Mouse (Mus musculus): ENCODE measurements around the gene Il12rb1. TPM values are rescaled to one million over a fixed set of nuclear protein-coding genes. Genes with fewer than 3 reads are reported as not detected.
A peak's percentile ranks its signal among the peaks of the same experiment; 100 is the strongest.

Il12rb1 gene
- polyA plus RNA-seq, 1 experiment from 2014 or later, result 0.23 TPM

- no peaks in the 10 kb centered on the region for H3K9me3 ChIP-seq (replicated peaks; ENCODE audit: control insufficient read depth, low read length)
- peaks cover 40% of the 10 kb centered on the region for H3K4me1 ChIP-seq (ENCODE audit: control insufficient read depth, insufficient read depth, low read length)
- peak overlapping the region; percentile 95 for H3K4me2 ChIP-seq (ENCODE audit: low read depth, low read length)
- peak overlapping the region; percentile 59 for H3K4me3 ChIP-seq (replicated peaks; ENCODE audit: low read length)
- H3K36me3 ChIP-seq (ENCODE audit: control insufficient read depth, insufficient read depth, low read length), result peaks cover 24% of the 10 kb centered on the region
- WGBS, result 65% methylated on average over 9 of the region's 9 CpGs
- peak overlapping the region; percentile 80 for H3K9ac ChIP-seq (ENCODE audit: low read length)
- H3K27me3 ChIP-seq (ENCODE audit: control insufficient read depth, insufficient read depth, low read length), result no peaks in the 10 kb centered on the region
- peak overlapping the region; percentile 90 for H3K27ac ChIP-seq (ENCODE audit: low read length)
- no peak for ATAC-seq (ENCODE audit: insufficient read depth, low FRiP score)
Measured at GRCm38 (mm10) chr8:70765329-70765728, 42.9 kb upstream of the Il12rb1 start.

- H3K4me2 ChIP-seq (ENCODE audit: low read depth, low read length), result peak overlapping the region; percentile 95
- H3K9me3 ChIP-seq (replicated peaks; ENCODE audit: control insufficient read depth, low read length), result no peaks in the 10 kb centered on the region
- no peak for ATAC-seq (ENCODE audit: insufficient read depth, low FRiP score)
- peak overlapping the region; percentile 90 for H3K27ac ChIP-seq (ENCODE audit: low read length)
- peak overlapping the region; percentile 59 for H3K4me3 ChIP-seq (replicated peaks; ENCODE audit: low read length)
- H3K27me3 ChIP-seq (ENCODE audit: control insufficient read depth, insufficient read depth, low read length), result no peaks in the 10 kb centered on the region
- H3K4me1 ChIP-seq (ENCODE audit: control insufficient read depth, insufficient read depth, low read length), result peaks cover 40% of the 10 kb centered on the region
- 1% methylated on average over 34 of the region's 34 CpGs for WGBS
- peak overlapping the region; percentile 80 for H3K9ac ChIP-seq (ENCODE audit: low read length)
- peaks cover 27% of the 10 kb centered on the region for H3K36me3 ChIP-seq (ENCODE audit: control insufficient read depth, insufficient read depth, low read length)
Measured at GRCm38 (mm10) chr8:70765838-70766570, 42.2 kb upstream of the Il12rb1 start.

GRCm38 (mm10) chr8:70766571-70767440 is 41.4 kb upstream of the Il12rb1 start:
- H3K27me3 ChIP-seq (ENCODE audit: control insufficient read depth, insufficient read depth, low read length), result no peaks in the 10 kb centered on the region
- peak overlapping the region; percentile 95 for H3K4me2 ChIP-seq (ENCODE audit: low read depth, low read length)
- H3K4me3 ChIP-seq (replicated peaks; ENCODE audit: low read length), result peak overlapping the region; percentile 59
- 10% methylated on average over 21 of the region's 21 CpGs for WGBS
- peaks cover 34% of the 10 kb centered on the region for H3K4me1 ChIP-seq (ENCODE audit: control insufficient read depth, insufficient read depth, low read length)
- no peaks in the 10 kb centered on the region for H3K9me3 ChIP-seq (replicated peaks; ENCODE audit: control insufficient read depth, low read length)
- ATAC-seq (ENCODE audit: insufficient read depth, low FRiP score), result peak; percentile 74
- H3K27ac ChIP-seq (ENCODE audit: low read length), result peak overlapping the region; percentile 90
- H3K9ac ChIP-seq (ENCODE audit: low read length), result peak overlapping the region; percentile 80
- H3K36me3 ChIP-seq (ENCODE audit: control insufficient read depth, insufficient read depth, low read length), result peaks cover 35% of the 10 kb centered on the region

DNA sequence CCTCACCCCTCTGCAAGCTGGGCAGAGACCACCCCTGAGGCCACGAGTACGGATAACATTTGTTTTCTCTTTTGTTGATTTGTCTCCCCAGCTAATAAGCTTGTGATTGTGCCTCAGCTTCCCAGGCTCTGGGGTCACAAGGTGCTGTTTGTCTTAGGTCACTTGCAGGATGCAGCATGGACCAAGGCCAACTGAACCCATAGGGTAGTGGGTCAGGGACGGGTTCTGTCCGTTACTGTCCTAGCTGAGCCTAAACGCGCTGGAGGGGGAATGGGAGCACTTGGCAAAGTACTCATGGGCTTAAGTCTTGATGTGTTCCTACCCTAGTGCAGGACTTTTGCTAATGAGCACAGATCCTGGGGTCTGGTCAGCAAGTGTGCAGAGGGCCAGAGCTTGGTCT is 40.7 kb upstream of the Il12rb1 start:
- H3K4me3 ChIP-seq (replicated peaks; ENCODE audit: low read length), result no peak overlapping the region
- WGBS, result 84% methylated on average over 6 of the region's 6 CpGs
- H3K4me1 ChIP-seq (ENCODE audit: control insufficient read depth, insufficient read depth, low read length), result peaks cover 40% of the 10 kb centered on the region
- H3K9ac ChIP-seq (ENCODE audit: low read length), result peak overlapping the region; percentile 80; the same call in 1 of the 2 replicates
- H3K27me3 ChIP-seq (ENCODE audit: control insufficient read depth, insufficient read depth, low read length), result no peaks in the 10 kb centered on the region
- H3K27ac ChIP-seq (ENCODE audit: low read length), result peak overlapping the region; percentile 90; the same call in 1 of the 2 replicates
- H3K4me2 ChIP-seq (ENCODE audit: low read depth, low read length), result no peak overlapping the region
- no peaks in the 10 kb centered on the region for H3K9me3 ChIP-seq (replicated peaks; ENCODE audit: control insufficient read depth, low read length)
- no peak for ATAC-seq (ENCODE audit: insufficient read depth, low FRiP score)
- peaks cover 39% of the 10 kb centered on the region for H3K36me3 ChIP-seq (ENCODE audit: control insufficient read depth, insufficient read depth, low read length)

DNA sequence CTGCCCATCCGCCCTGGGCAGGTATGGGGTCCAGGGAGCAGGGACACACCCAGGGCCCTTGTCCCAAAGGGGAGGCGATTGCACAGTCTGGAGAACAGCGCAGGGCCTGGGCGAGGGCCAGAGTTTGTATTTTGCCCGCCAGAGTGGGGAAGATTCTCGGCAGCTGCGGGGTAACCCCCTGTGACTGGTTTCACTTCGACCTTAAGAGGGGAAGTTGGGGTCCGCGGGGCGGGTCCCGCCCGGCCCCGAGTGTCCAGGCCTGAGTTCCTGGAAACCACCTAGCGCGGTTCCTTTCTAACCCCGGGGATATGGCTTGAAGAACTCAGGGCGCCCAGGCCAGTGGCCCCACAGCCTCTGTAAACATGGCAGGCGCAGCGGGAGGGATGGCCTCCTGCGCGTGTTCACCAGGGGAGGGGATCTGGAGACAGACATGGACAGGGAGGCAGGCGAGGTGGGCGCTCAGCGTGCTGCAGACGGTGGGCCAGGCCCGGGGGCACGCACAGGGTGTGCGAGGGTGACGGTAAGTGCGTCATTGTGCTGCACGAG is 39.9 kb upstream of the Il12rb1 start:
- H3K4me1 ChIP-seq (ENCODE audit: control insufficient read depth, insufficient read depth, low read length), result peaks cover 44% of the 10 kb centered on the region
- H3K27me3 ChIP-seq (ENCODE audit: control insufficient read depth, insufficient read depth, low read length), result no peaks in the 10 kb centered on the region
- no peak for ATAC-seq (ENCODE audit: insufficient read depth, low FRiP score)
- no peak overlapping the region for H3K4me2 ChIP-seq (ENCODE audit: low read depth, low read length)
- WGBS, result 94% methylated on average over 32 of the region's 32 CpGs
- H3K27ac ChIP-seq (ENCODE audit: low read length), result 0 out of 2 replicates have a peak overlapping the region, but pooled peaks have one; percentile 6
- peaks cover 39% of the 10 kb centered on the region for H3K36me3 ChIP-seq (ENCODE audit: control insufficient read depth, insufficient read depth, low read length)
- H3K9me3 ChIP-seq (replicated peaks; ENCODE audit: control insufficient read depth, low read length), result no peaks in the 10 kb centered on the region
- H3K9ac ChIP-seq (ENCODE audit: low read length), result no peak overlapping the region
- no peak overlapping the region for H3K4me3 ChIP-seq (replicated peaks; ENCODE audit: low read length)

- Histone ChIP-seq H3K9me3 (replicated peaks; ENCODE audit: control insufficient read depth, low read length) (no peaks in the 10 kb centered on the region), H3K4me3 (replicated peaks; ENCODE audit: low read length) (no peak overlapping the region), H3K9ac (ENCODE audit: low read length) (no peak overlapping the region), H3K27me3 (ENCODE audit: control insufficient read depth, insufficient read depth, low read length) (no peaks in the 10 kb centered on the region), H3K4me2 (ENCODE audit: low read depth, low read length) (no peak overlapping the region), H3K36me3 (ENCODE audit: control insufficient read depth, insufficient read depth, low read length) (peaks cover 39% of the 10 kb centered on the region), H3K4me1 (ENCODE audit: control insufficient read depth, insufficient read depth, low read length) (peaks cover 48% of the 10 kb centered on the region), H3K27ac (ENCODE audit: low read length) (no peak overlapping the region)
- no peak for ATAC-seq (ENCODE audit: insufficient read depth, low FRiP score)
- WGBS, result 81% methylated on average over 16 of the region's 16 CpGs
Measured at GRCm38 (mm10) chr8:70768956-70769355, 39.3 kb upstream of the Il12rb1 start.

- no peak overlapping the region for H3K4me3 ChIP-seq (replicated peaks; ENCODE audit: low read length)
- WGBS, result 4% methylated on average over 26 of the region's 26 CpGs
- peak; percentile 54 for ATAC-seq (ENCODE audit: insufficient read depth, low FRiP score)
- no peaks in the 10 kb centered on the region for H3K27me3 ChIP-seq (ENCODE audit: control insufficient read depth, insufficient read depth, low read length)
- H3K36me3 ChIP-seq (ENCODE audit: control insufficient read depth, insufficient read depth, low read length), result peaks cover 41% of the 10 kb centered on the region
- no peak overlapping the region for H3K9ac ChIP-seq (ENCODE audit: low read length)
- no peak overlapping the region for H3K27ac ChIP-seq (ENCODE audit: low read length)
- H3K9me3 ChIP-seq (replicated peaks; ENCODE audit: control insufficient read depth, low read length), result no peaks in the 10 kb centered on the region
- H3K4me2 ChIP-seq (ENCODE audit: low read depth, low read length), result no peak overlapping the region
- peaks cover 49% of the 10 kb centered on the region for H3K4me1 ChIP-seq (ENCODE audit: control insufficient read depth, insufficient read depth, low read length)
Measured at GRCm38 (mm10) chr8:70769359-70769758, 38.9 kb upstream of the Il12rb1 start.

DNA sequence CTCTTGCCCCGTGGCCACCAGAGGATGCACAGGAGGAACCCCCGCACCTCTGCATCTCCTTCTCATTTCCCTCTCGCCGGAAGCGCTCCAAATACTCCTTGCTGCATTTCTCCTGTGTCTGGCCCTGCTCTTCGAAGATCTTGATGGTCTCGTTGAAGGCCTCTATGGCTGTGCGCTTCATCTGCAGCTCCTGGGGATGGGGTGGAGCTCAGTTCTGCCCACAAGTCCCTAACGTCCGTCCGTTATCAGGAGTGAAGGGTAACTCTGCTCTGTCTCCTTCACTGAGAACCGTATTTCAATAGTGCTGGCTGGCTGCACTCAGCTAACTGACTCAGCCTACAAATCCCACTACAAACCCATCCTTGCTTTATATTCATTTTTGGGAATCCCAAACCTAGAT is 38.4 kb upstream of the Il12rb1 start:
- H3K27me3 ChIP-seq (ENCODE audit: control insufficient read depth, insufficient read depth, low read length), result no peaks in the 10 kb centered on the region
- H3K27ac ChIP-seq (ENCODE audit: low read length), result no peak overlapping the region
- no peak overlapping the region for H3K4me3 ChIP-seq (replicated peaks; ENCODE audit: low read length)
- H3K9ac ChIP-seq (ENCODE audit: low read length), result no peak overlapping the region
- H3K4me2 ChIP-seq (ENCODE audit: low read depth, low read length), result no peak overlapping the region
- WGBS, result 69% methylated on average over 12 of the region's 12 CpGs
- H3K4me1 ChIP-seq (ENCODE audit: control insufficient read depth, insufficient read depth, low read length), result peaks cover 51% of the 10 kb centered on the region
- ATAC-seq (ENCODE audit: insufficient read depth, low FRiP score), result no peak
- no peaks in the 10 kb centered on the region for H3K9me3 ChIP-seq (replicated peaks; ENCODE audit: control insufficient read depth, low read length)
- peaks cover 41% of the 10 kb centered on the region for H3K36me3 ChIP-seq (ENCODE audit: control insufficient read depth, insufficient read depth, low read length)

- no peaks in the 10 kb centered on the region for H3K27me3 ChIP-seq (ENCODE audit: control insufficient read depth, insufficient read depth, low read length)
- H3K4me3 ChIP-seq (replicated peaks; ENCODE audit: low read length), result no peak overlapping the region
- H3K36me3 ChIP-seq (ENCODE audit: control insufficient read depth, insufficient read depth, low read length), result peaks cover 41% of the 10 kb centered on the region
- no peak for ATAC-seq (ENCODE audit: insufficient read depth, low FRiP score)
- H3K27ac ChIP-seq (ENCODE audit: low read length), result no peak overlapping the region
- 90% methylated on average over 13 of the region's 13 CpGs for WGBS
- peaks cover 53% of the 10 kb centered on the region for H3K4me1 ChIP-seq (ENCODE audit: control insufficient read depth, insufficient read depth, low read length)
- H3K4me2 ChIP-seq (ENCODE audit: low read depth, low read length), result no peak overlapping the region
- no peaks in the 10 kb centered on the region for H3K9me3 ChIP-seq (replicated peaks; ENCODE audit: control insufficient read depth, low read length)
- H3K9ac ChIP-seq (ENCODE audit: low read length), result no peak overlapping the region
Measured at GRCm38 (mm10) chr8:70770748-70771147, 37.5 kb upstream of the Il12rb1 start.

Measured in stomach, embryonic 16.5 days (tissue).